Mouse (Mus musculus): Measurements from ENCODE around the gene Fgd6. TPM values are rescaled to one million over a fixed set of nuclear protein-coding genes. Genes with fewer than 3 reads are reported as not detected.

Gene Fgd6
- polyA plus RNA-seq, 1 experiment: 5.3 TPM

GRCm38 (mm10) chr10:94174652-94175051, 138.9 kb downstream of the Fgd6 start:
- Histone ChIP-seq H3K9ac (ENCODE audit: low read depth, poor library complexity, severe bottlenecking) (no peak overlapping the region), H3K27me3 (ENCODE audit: control insufficient read depth, insufficient read depth, low read length, poor library complexity, severe bottlenecking) (no peaks in the 10 kb centered on the region), H3K4me3 (ENCODE audit: low read depth, low read length) (no peak overlapping the region), H3K9me3 (replicated peaks; ENCODE audit: control insufficient read depth, insufficient read depth, low read length, poor library complexity, severe bottlenecking) (no peaks in the 10 kb centered on the region), H3K36me3 (ENCODE audit: control insufficient read depth, insufficient read depth, low read length, poor library complexity, severe bottlenecking) (peaks cover 2% of the 10 kb centered on the region; the same call in 1 of the 2 replicates), H3K27ac (ENCODE audit: insufficient read depth, low read length) (no peak overlapping the region), H3K4me1 (ENCODE audit: control insufficient read depth, insufficient read depth, low read length) (peaks cover 1% of the 10 kb centered on the region)
- TF ChIP-seq EP300 (IDR thresholded peaks at IDR 0.05; ENCODE audit: insufficient read depth, low read depth, low read length) (no peak), CTCF (IDR thresholded peaks at IDR 0.05; ENCODE audit: low read depth, low read length) (no peak), POLR2A (IDR thresholded peaks at IDR 0.05; ENCODE audit: insufficient read depth, low read length) (no peak)

GRCm38 (mm10) chr10:94183199-94183598, 147.4 kb downstream of the Fgd6 start:
- TF ChIP-seq CTCF (IDR thresholded peaks at IDR 0.05; ENCODE audit: low read depth, low read length) (no peak), POLR2A (IDR thresholded peaks at IDR 0.05; ENCODE audit: insufficient read depth, low read length) (no peak), EP300 (IDR thresholded peaks at IDR 0.05; ENCODE audit: insufficient read depth, low read depth, low read length) (no peak)
- H3K27me3 ChIP-seq (ENCODE audit: control insufficient read depth, insufficient read depth, low read length, poor library complexity, severe bottlenecking): no peaks in the 10 kb centered on the region
- H3K36me3 ChIP-seq (ENCODE audit: control insufficient read depth, insufficient read depth, low read length, poor library complexity, severe bottlenecking): peaks cover 5% of the 10 kb centered on the region; the same call in 1 of the 2 replicates
- no peaks in the 10 kb centered on the region for H3K4me1 ChIP-seq (ENCODE audit: control insufficient read depth, insufficient read depth, low read length)
- no peak overlapping the region for H3K4me3 ChIP-seq (ENCODE audit: low read depth, low read length)
- H3K9ac ChIP-seq (ENCODE audit: low read depth, poor library complexity, severe bottlenecking): no peak overlapping the region
- no peaks in the 10 kb centered on the region for H3K9me3 ChIP-seq (replicated peaks; ENCODE audit: control insufficient read depth, insufficient read depth, low read length, poor library complexity, severe bottlenecking)
- no peak overlapping the region for H3K27ac ChIP-seq (ENCODE audit: insufficient read depth, low read length)

Other genes starting within 250 kb of the Fgd6 start
- 16.7 and 19.2 TPM in 2 replicates for gene Usp44, start 204.4 kb upstream of the Fgd6 start, polyA plus RNA-seq (2011; ENCODE audit: insufficient read depth, insufficient read length, low read depth, missing spikeins)
- 293 and 328 TPM in 2 replicates for gene Metap2, start 138.9 kb upstream of the Fgd6 start, polyA plus RNA-seq (2011; ENCODE audit: insufficient read depth, insufficient read length, low read depth, missing spikeins)
- gene Vezt, start 184 bp upstream of the Fgd6 start, polyA plus RNA-seq (2011; ENCODE audit: insufficient read depth, insufficient read length, low read depth, missing spikeins): 15.4 and 17.3 TPM in 2 replicates
- gene Nr2c1, start 112.0 kb downstream of the Fgd6 start, polyA plus RNA-seq (2011; ENCODE audit: insufficient read depth, insufficient read length, low read depth, missing spikeins): 8.8 and 9.2 TPM in 2 replicates
- 320 and 329 TPM in 2 replicates for gene Ndufa12, start 162.7 kb downstream of the Fgd6 start, polyA plus RNA-seq (2011; ENCODE audit: insufficient read depth, insufficient read length, low read depth, missing spikeins)

Measured in ES-Bruce4 (cell line).